Mouse (Mus musculus): ENCODE measurements around the gene Dock10.

- TF ChIP-seq POLR2A (IDR thresholded peaks at IDR 0.05; ENCODE audit: low read depth, low read length) (no peak), CTCF (conservative IDR thresholded peaks at IDR 0.05; ENCODE audit: insufficient read depth, insufficient read length, low read depth, low read length) (no peak)
These were observed 43.7 kb upstream of the Dock10 start for GRCm38 (mm10) chr1:80802023-80802422.

All from kidney, adult 2 months (tissue).